Mouse (Mus musculus) ovary, postnatal 36 days (tissue): ENCODE measurements at regions not wholly inside any gene's neighbourhood (a gene's known extent, or its start where the extent isn't known, plus 50 kb on each side); places are given as distances from the start of the nearest gene placed in this dataset.

Experiments
- DNase-seq: peaks from one replicate; pipeline ENCODE4 v3.0.0; 2022; ENCODE audit warnings: low spot score, mixed read lengths

GRCm38 (mm10) chr14:83088713-83089112 is 1354.7 kb upstream of the Pcdh17 start:
- DNase-seq = peak; percentile 4
